In genomic region chr6:125089521-125090321, GRCm38 (mm10) we compare ENCODE assay signal across 8 mouse cellular contexts. TPM values are rescaled to one million over a fixed set of nuclear protein-coding genes. Genes with fewer than 3 reads are reported as not detected.
DNase-seq lines count a peak whose midpoint lies in the region; ATAC-seq lines count a peak whose summit lies in the region.

No protein-coding gene starts in this region.

- peak; percentile 53 to 78 for DNase-seq in spleen, postnatal 10 days (ENCODE audit: low spot score in 2 of 2)
- DNase-seq in spleen, adult 18-20 months: no peak
- DNase-seq in heart, adult 18-20 months: peak; percentile 76 to 90
- DNase-seq in kidney, adult 11 months: peak; percentile 88
- peak; percentile 86 for DNase-seq in limb, embryonic 10.5 days (ENCODE audit: low spot score)
- DNase-seq in midbrain, embryonic 10.5 days (ENCODE audit: low spot score): peak; percentile 72
- peak; percentile 57 to 63 for DNase-seq in spleen, postnatal 36 days (ENCODE audit: low spot score in 2 of 2)

- H3K4me3 ChIP-seq in embryonic facial prominence, embryonic 13.5 days: peak overlapping the region; percentile 18
- H3K4me3 ChIP-seq in limb, embryonic 10.5 days: peak overlapping the region; percentile 43
- peak overlapping the region; percentile 50 for H3K4me3 ChIP-seq in midbrain, embryonic 10.5 days

- H3K27ac ChIP-seq in embryonic facial prominence, embryonic 13.5 days: peak overlapping the region; percentile 97
- peak overlapping the region; percentile 91 for H3K27ac ChIP-seq in limb, embryonic 10.5 days
- peak overlapping the region; percentile 95 for H3K27ac ChIP-seq in midbrain, embryonic 10.5 days (replicated peaks)

- H3K36me3 ChIP-seq in embryonic facial prominence, embryonic 13.5 days: no peaks in the 10 kb centered on the region
- no peaks in the 10 kb centered on the region for H3K36me3 ChIP-seq in limb, embryonic 10.5 days
- no peaks in the 10 kb centered on the region for H3K36me3 ChIP-seq in midbrain, embryonic 10.5 days

- peak overlapping the region; percentile 66 for H3K9ac ChIP-seq in embryonic facial prominence, embryonic 13.5 days

- peak overlapping the region; percentile 58 for H3K4me2 ChIP-seq in embryonic facial prominence, embryonic 13.5 days

- H3K27me3 ChIP-seq in embryonic facial prominence, embryonic 13.5 days: no peaks in the 10 kb centered on the region
- no peaks in the 10 kb centered on the region for H3K27me3 ChIP-seq in limb, embryonic 10.5 days (ENCODE audit: low read depth, poor library complexity, severe bottlenecking)
- H3K27me3 ChIP-seq in midbrain, embryonic 10.5 days (ENCODE audit: low read depth, poor library complexity, severe bottlenecking): no peaks in the 10 kb centered on the region

- ATAC-seq in embryonic facial prominence, embryonic 13.5 days (ENCODE audit: insufficient number of reproducible peaks, insufficient read depth, low FRiP score, low TSS enrichment, low read depth): peak; percentile 66

- no peaks in the 10 kb centered on the region for H3K9me3 ChIP-seq in embryonic facial prominence, embryonic 13.5 days
- H3K9me3 ChIP-seq in limb, embryonic 10.5 days (replicated peaks): no peaks in the 10 kb centered on the region
- H3K9me3 ChIP-seq in midbrain, embryonic 10.5 days (replicated peaks): no peaks in the 10 kb centered on the region

- H3K4me1 ChIP-seq in embryonic facial prominence, embryonic 13.5 days: peaks cover 27% of the 10 kb centered on the region
- peaks cover 41% of the 10 kb centered on the region for H3K4me1 ChIP-seq in limb, embryonic 10.5 days
- H3K4me1 ChIP-seq in midbrain, embryonic 10.5 days: peaks cover 40% of the 10 kb centered on the region

- 3% methylated on average over 15 of the region's 15 CpGs for WGBS in embryonic facial prominence, embryonic 13.5 days
- whole genome bisulfite sequencing in limb, embryonic 10.5 days: 3% methylated on average over 15 of the region's 15 CpGs
- 3% methylated on average over 15 of the region's 15 CpGs for WGBS in midbrain, embryonic 10.5 days

RNA-seq across cellular contexts. Expression of gene Chd4, which starts 6.1 kb away (rescaled TPM):
- polyA plus RNA-seq in embryonic facial prominence, embryonic 13.5 days (2015; fragmentation: Nextera tagmentation; extraction: Ambion mirVana): 83.3 and 91.2 TPM in 2 replicates
- total RNA-seq in heart, adult 18-20 months (2021): 100 to 1,000 TPM; 105 to 111 TPM
- 104 and 109 TPM in 2 replicates for polyA plus RNA-seq in limb, embryonic 10.5 days (2016; fragmentation: Nextera tagmentation; extraction: Ambion mirVana)
- 90.7 and 103 TPM in 2 replicates for polyA plus RNA-seq in midbrain, embryonic 10.5 days (2016; fragmentation: Nextera tagmentation; extraction: Ambion mirVana)

RNA-seq across cellular contexts. Expression of gene Lpar5, which starts 22.0 kb away (rescaled TPM):
- polyA plus RNA-seq in embryonic facial prominence, embryonic 13.5 days (2015; fragmentation: Nextera tagmentation; extraction: Ambion mirVana): 0.59 and 0.97 TPM in 2 replicates
- total RNA-seq in heart, adult 18-20 months (2021): under 1 TPM; 0.25 to 0.62 TPM
- 0.14 and 0.18 TPM in 2 replicates for polyA plus RNA-seq in limb, embryonic 10.5 days (2016; fragmentation: Nextera tagmentation; extraction: Ambion mirVana)
- 0.16 and 0.19 TPM in 2 replicates for polyA plus RNA-seq in midbrain, embryonic 10.5 days (2016; fragmentation: Nextera tagmentation; extraction: Ambion mirVana)

RNA-seq across cellular contexts. Expression of gene Acrbp, which starts 40.2 kb away (rescaled TPM):
- polyA plus RNA-seq in embryonic facial prominence, embryonic 13.5 days (2015; fragmentation: Nextera tagmentation; extraction: Ambion mirVana): 21.7 and 22.7 TPM in 2 replicates
- total RNA-seq in heart, adult 18-20 months (2021): 1 to 10 TPM in 1 of 2 experiments, under 1 TPM in 1; 0.99 to 2.7 TPM
- polyA plus RNA-seq in limb, embryonic 10.5 days (2016; fragmentation: Nextera tagmentation; extraction: Ambion mirVana): 10.1 and 13.0 TPM in 2 replicates
- polyA plus RNA-seq in midbrain, embryonic 10.5 days (2016; fragmentation: Nextera tagmentation; extraction: Ambion mirVana): 10.1 and 14.2 TPM in 2 replicates

RNA-seq across cellular contexts. Expression of gene Nop2, which starts 42.0 kb away (rescaled TPM):
- 62.5 and 69.3 TPM in 2 replicates for polyA plus RNA-seq in embryonic facial prominence, embryonic 13.5 days (2015; fragmentation: Nextera tagmentation; extraction: Ambion mirVana)
- 10 to 100 TPM; 19.2 to 20.1 TPM for total RNA-seq in heart, adult 18-20 months (2021)
- polyA plus RNA-seq in limb, embryonic 10.5 days (2016; fragmentation: Nextera tagmentation; extraction: Ambion mirVana): 94.6 and 119 TPM in 2 replicates
- polyA plus RNA-seq in midbrain, embryonic 10.5 days (2016; fragmentation: Nextera tagmentation; extraction: Ambion mirVana): 72.6 and 86.4 TPM in 2 replicates

RNA-seq across cellular contexts. Expression of gene Ing4, which starts 50.2 kb away (rescaled TPM):
- 164 and 187 TPM in 2 replicates for polyA plus RNA-seq in embryonic facial prominence, embryonic 13.5 days (2015; fragmentation: Nextera tagmentation; extraction: Ambion mirVana)
- 10 to 100 TPM; 22.4 to 26.6 TPM for total RNA-seq in heart, adult 18-20 months (2021)
- 121 and 145 TPM in 2 replicates for polyA plus RNA-seq in limb, embryonic 10.5 days (2016; fragmentation: Nextera tagmentation; extraction: Ambion mirVana)
- polyA plus RNA-seq in midbrain, embryonic 10.5 days (2016; fragmentation: Nextera tagmentation; extraction: Ambion mirVana): 121 and 149 TPM in 2 replicates

Comparison
In these comparisons a context has a peak if more than half of its experiments do, and no peak if none do; other contexts are left out.
1. DNase-seq: peak in spleen, postnatal 10 days (2 of 2), heart, adult 18-20 months (2 of 2), kidney, adult 11 months (single experiment), limb, embryonic 10.5 days (single experiment), midbrain, embryonic 10.5 days (single experiment) and spleen, postnatal 36 days (2 of 2); none in spleen, adult 18-20 months (0 of 2).
2. Peak in every context shown above with its lines, with median percentiles within 50 percentile points of each other: H3K27ac ChIP-seq and H3K4me3 ChIP-seq.